Mouse (Mus musculus) kidney, embryonic 15.5 days (tissue): ENCODE measurements around the gene Rad9b. TPM values are rescaled to one million over a fixed set of nuclear protein-coding genes. Genes with fewer than 3 reads are reported as not detected.

Experiments
- ATAC-seq: fragments of 200-750 bp; cut with Nextera tagmentation; replicated peaks from 2 replicates; pipeline ENCODE4 v1.8.0; 2017; ENCODE audit warnings: moderate TSS enrichment; ENCODE audit not compliant: low FRiP score
- H3K27ac ChIP-seq: fragments of 300-500 bp; sonication (generic); 2 replicates; pipeline ENCODE4 v1.5.1; 2015; ENCODE audit warnings: mild to moderate bottlenecking, inconsistent platforms
- H3K27me3 ChIP-seq: fragments of 300-500 bp; sonication (generic); 2 replicates; pipeline ENCODE4 v1.6.1; 2015; ENCODE audit warnings: inconsistent platforms
- H3K36me3 ChIP-seq: fragments of 300-500 bp; sonication (generic); 2 replicates; pipeline ENCODE4 v1.6.1; 2015; ENCODE audit warnings: inconsistent platforms
- H3K4me1 ChIP-seq: fragments of 300-500 bp; sonication (generic); 2 replicates; pipeline ENCODE4 v1.6.1; 2015; ENCODE audit warnings: inconsistent platforms
- H3K4me2 ChIP-seq: fragments of 300-500 bp; sonication (generic); 2 replicates; pipeline ENCODE4 v1.6.1; 2015; ENCODE audit warnings: moderate library complexity, mild to moderate bottlenecking, inconsistent platforms
- H3K4me3 ChIP-seq: fragments of 300-500 bp; sonication (generic); replicated peaks from 2 replicates; pipeline ENCODE4 v1.5.1; 2015; ENCODE audit warnings: mild to moderate bottlenecking, inconsistent platforms
- H3K9ac ChIP-seq: fragments of 300-500 bp; sonication (generic); 2 replicates; pipeline ENCODE4 v1.6.1; 2015; ENCODE audit warnings: mild to moderate bottlenecking, inconsistent platforms
- H3K9me3 ChIP-seq: fragments of 300-500 bp; sonication (generic); replicated peaks from 2 replicates; pipeline ENCODE4 v1.6.1; 2016; ENCODE audit warnings: inconsistent platforms
- WGBS: fragments of 180-500 bp; shearing (Covaris S2); methylation state at CpG from one replicate; pipeline ENCODE4 v1.1.7; 2015; ENCODE audit warnings: mixed read lengths; 5-methylcytosine and 5-hydroxymethylcytosine counted together
- polyA plus RNA-seq: library from polyadenylated mRNA; unstranded; fragments of >200 nt; fragmentation: Nextera tagmentation; extraction: Ambion mirVana; gene quantifications from 2 replicates; pipeline ENCODE4 v1.2.1, GENCODE M21; 2015

Gene Rad9b
- polyA plus RNA-seq, 1 experiment from 2014 or later: 11.9 TPM

DNA sequence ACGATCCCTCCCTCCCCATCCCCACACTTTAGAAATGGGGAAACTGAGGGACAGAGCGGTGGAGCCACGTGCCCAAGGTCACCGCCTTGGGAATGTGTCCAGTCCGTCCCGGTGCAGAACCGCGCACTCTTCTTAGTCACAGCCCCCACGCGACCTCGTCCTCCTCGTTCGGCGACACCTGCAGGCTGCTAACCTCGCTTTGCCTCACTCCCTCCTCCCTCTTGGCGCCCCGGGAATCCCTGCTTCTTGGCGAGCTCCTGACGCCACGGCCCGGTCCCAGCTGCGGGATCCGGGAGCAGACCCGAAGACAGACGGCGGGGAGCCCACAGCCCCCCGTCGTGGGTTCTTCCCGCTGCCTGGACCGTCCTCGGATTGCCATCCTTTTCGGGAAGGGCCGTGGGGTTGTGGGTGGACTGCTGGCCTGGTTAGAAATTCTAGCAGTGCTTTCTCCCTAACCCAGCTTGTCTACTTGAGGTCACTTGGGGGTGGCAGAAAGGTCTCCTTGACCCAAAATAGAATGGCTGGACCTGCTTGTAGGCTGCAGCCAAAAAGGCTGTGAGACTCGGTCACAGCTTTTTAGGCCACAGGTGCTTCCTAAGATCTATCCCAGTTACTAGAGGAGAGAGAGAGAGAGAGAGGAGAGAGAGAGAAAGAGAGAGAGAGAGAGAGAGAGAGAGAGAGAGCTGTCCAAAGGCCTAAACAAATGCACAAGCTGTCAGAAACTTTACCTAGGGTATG is 68.8 kb downstream of the Rad9b start:
- Histone ChIP-seq H3K9ac (peak overlapping the region; percentile 88), H3K9me3 (no peaks in the 10 kb centered on the region; the same call in 1 of the 2 replicates), H3K4me2 (peak overlapping the region; percentile 96), H3K4me1 (peaks cover 36% of the 10 kb centered on the region), H3K27me3 (no peaks in the 10 kb centered on the region), H3K36me3 (peaks cover 22% of the 10 kb centered on the region), H3K27ac (peak overlapping the region; percentile 75; the same call in 1 of the 2 replicates), H3K4me3 (peak overlapping the region; percentile 91)
- WGBS: 1% methylated on average over 34 of the region's 34 CpGs
- peak; percentile 35 for ATAC-seq

DNA sequence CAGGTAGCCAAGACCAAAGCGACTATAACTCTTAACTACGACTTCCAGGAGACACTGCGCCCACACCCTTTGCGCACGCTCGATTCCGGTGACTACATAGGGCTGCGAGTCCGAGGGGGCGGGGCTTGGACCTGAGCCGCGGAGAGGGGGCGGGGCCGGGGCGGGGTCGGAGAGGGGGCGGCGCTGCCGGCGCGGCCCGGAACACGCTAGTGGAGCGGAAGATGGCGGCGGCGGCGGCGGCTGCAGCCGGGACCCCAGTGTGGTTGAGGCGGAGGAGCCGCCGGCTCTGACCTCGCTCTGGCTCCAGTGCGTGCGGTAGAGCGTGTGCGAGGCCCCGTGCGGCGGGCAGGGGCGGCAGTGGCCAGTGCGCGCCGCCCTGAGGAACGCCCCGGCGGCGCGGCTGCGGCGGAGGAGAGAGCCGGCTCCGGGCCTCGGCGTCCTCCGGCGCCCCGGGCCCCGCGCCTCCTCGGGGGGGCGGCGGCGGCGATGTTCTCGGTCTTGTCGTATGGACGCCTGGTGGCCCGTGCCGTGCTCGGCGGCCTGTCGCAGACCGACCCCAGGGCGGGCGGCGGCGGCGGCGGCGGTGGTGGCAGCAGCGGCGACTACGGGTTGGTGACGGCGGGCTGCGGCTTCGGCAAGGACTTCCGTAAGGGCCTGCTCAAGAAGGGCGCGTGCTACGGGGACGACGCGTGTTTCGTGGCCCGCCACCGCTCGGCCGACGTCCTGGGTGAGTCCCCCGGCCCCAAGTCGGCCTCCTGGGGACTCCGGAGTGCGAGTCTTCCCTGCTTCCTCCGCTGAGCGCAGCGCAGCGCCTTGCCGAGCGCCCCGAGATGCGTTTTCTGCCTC is 69.6 kb downstream of the Rad9b start, which contains the start of gene Pptc7:
TSS of gene Pptc7 (plus strand) at position 183 of the 846 bp plus-strand sequence.
- Histone ChIP-seq H3K36me3 (peaks cover 16% of the 10 kb centered on the region), H3K4me2 (peak within 1 kb of the TSS; percentile 96), H3K27me3 (no peaks in the 10 kb centered on the region), H3K4me3 (peak within 1 kb of the TSS; percentile 91), H3K9ac (peak within 1 kb of the TSS; percentile 88), H3K9me3 (no peaks in the 10 kb centered on the region), H3K27ac (peak within 1 kb of the TSS; percentile 75), H3K4me1 (peaks cover 42% of the 10 kb centered on the region)
- peak; percentile 94 for ATAC-seq
- WGBS: under 1% methylated on average over 108 of the region's 114 CpGs

DNA sequence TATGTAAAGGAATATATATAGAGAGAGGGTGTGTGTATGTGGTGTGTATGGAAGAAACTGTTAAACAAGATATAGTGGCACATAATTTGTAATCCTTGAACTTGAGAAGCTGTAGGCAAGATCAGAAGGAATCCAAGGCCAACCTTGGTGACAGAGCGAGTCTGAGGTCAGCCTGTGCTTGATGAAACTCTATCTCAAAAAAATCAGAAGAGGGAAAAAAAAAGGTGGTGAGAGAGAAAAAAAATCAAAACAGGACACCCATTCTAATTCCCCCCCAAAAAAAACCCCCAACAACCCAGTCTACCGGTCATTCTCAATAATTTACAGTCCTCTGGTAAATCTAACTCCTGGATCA is 70.2 kb downstream of the Rad9b start:
- 20% methylated on average over 2 of the region's 2 CpGs for WGBS
- Histone ChIP-seq H3K4me1 (peaks cover 42% of the 10 kb centered on the region), H3K9me3 (no peaks in the 10 kb centered on the region), H3K27me3 (no peaks in the 10 kb centered on the region), H3K4me3 (peak overlapping the region; percentile 91), H3K9ac (no peak overlapping the region), H3K27ac (no peak overlapping the region), H3K36me3 (peaks cover 13% of the 10 kb centered on the region), H3K4me2 (peak overlapping the region; percentile 96)
- ATAC-seq: no peak

DNA sequence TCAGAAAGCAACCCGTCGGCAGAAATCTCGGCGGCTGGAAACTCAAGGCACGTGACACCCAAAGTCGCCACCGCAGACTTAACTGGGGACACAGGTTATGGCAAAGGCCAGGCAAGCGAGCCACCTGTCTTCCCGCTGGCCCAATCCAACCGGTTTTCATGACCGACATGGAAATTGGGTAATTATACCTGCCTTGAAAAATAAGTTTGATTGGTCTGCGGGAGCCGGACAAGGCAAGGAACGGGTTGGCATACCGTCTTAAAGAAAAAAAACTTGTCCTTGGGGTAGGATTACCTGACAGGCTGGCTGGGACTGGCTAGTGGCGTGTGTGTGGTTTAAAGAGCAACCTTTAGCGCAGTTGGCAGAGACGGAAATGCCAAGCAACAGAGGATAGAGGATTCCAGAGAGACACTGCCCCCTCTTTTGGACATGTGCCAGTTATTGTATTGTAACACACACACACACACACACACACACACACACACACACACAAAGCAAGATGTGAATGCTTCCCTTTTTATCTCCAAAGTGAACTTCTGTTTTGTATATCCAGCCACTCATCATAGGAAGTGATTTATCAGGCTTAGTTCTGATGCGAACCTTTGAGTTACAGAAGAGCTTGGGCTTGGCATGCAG is 73.1 kb downstream of the Rad9b start:
- Histone ChIP-seq H3K4me2 (peak overlapping the region; percentile 45), H3K4me1 (peaks cover 36% of the 10 kb centered on the region), H3K36me3 (no peaks in the 10 kb centered on the region), H3K27me3 (no peaks in the 10 kb centered on the region), H3K9ac (no peak overlapping the region), H3K9me3 (no peaks in the 10 kb centered on the region), H3K27ac (peak overlapping the region; percentile 41; the same call in 1 of the 2 replicates), H3K4me3 (0 out of 2 replicates have a peak overlapping the region, but pooled peaks have one; percentile 2)
- 31% methylated on average over 19 of the region's 19 CpGs for WGBS
- no peak for ATAC-seq

DNA sequence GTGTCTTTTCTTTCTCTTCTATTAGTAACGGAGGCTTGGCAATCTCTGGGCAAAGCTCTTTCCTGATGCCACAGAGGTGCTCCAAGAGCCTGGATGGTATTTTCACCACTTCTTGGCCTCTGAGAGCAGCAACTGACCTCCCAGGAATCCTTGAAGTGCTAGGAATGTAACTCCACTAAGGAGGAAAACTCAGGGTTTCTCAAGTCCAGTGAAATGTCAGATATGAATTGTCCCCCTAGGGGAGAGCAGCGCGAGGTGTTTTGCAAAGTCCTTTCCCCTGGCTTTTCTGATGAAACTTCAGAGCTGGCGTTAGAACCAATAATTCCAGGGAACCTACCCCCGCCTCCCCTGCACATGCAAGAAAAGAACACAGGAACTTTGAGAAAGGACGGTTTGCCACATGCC is 73.6 kb downstream of the Rad9b start:
- no peak for ATAC-seq
- 0 out of 2 replicates have a peak overlapping the region, but pooled peaks have one; percentile 2 for H3K4me3 ChIP-seq
- H3K4me2 ChIP-seq: peak overlapping the region; percentile 45
- H3K9me3 ChIP-seq: no peaks in the 10 kb centered on the region
- H3K36me3 ChIP-seq: no peaks in the 10 kb centered on the region
- peaks cover 31% of the 10 kb centered on the region for H3K4me1 ChIP-seq
- peak overlapping the region; percentile 41; the same call in 1 of the 2 replicates for H3K27ac ChIP-seq
- H3K27me3 ChIP-seq: no peaks in the 10 kb centered on the region
- no peak overlapping the region for H3K9ac ChIP-seq
- WGBS: 42% methylated on average over 6 of the region's 6 CpGs

DNA sequence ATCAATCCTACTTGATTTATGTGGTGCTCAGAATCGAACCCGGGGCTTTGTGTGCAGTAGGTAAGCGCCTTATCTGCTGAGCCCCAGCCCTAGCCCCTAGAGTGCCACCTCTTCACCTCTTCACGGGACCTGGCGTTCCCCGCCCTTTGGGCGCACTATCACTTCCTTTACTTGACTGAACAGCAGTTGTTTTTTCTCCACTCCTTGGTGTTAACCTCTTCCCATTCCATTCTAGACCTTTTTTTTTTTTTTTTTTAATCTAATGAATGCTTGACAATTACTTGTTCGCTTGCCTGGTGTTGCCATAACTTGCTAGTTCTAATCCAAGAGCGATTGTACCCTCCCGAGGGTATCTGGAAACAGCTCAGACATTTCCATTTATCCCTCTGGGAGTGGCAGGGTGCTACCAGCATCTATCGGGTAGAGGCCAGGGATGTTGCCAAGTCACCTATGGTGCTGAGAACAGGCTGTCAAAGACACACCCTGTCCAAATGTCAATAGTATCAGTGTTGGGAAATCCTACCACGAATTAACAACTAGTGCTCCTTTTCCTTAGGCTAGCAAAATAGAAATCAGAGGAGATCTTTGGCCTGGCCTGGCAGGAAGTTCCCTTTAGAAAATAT is 74.1 kb downstream of the Rad9b start:
- Histone ChIP-seq H3K4me2 (0 out of 2 replicates have a peak overlapping the region, but pooled peaks have one; percentile 45), H3K9ac (no peak overlapping the region), H3K9me3 (no peaks in the 10 kb centered on the region), H3K27ac (0 out of 2 replicates have a peak overlapping the region, but pooled peaks have one; percentile 41), H3K4me1 (peaks cover 28% of the 10 kb centered on the region), H3K36me3 (no peaks in the 10 kb centered on the region), H3K4me3 (no peak overlapping the region), H3K27me3 (peaks cover 2% of the 10 kb centered on the region; the same call in 1 of the 2 replicates)
- WGBS: 79% methylated on average over 12 of the region's 12 CpGs
- ATAC-seq: no peak

DNA sequence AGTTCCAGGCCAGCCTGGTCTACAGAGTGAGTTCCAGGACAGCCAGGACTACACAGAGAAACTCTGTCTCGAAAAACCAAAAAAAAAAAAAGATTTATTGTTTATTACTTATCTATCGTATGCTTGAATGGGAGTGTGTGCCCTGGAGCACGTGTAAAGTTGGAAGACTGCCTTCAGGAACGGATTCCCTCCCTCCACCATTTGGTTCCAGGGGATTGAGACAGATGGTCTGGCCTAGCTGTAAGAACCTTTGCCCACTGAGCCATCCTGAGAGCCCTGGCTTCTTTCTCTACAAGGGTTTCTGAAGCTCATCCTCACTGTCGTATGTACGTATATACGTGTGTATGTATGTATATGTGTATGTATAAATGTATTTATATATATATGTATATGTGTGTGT is 75.1 kb downstream of the Rad9b start:
- Histone ChIP-seq H3K27me3 (peaks cover 2% of the 10 kb centered on the region; the same call in 1 of the 2 replicates), H3K36me3 (no peaks in the 10 kb centered on the region), H3K4me1 (peaks cover 28% of the 10 kb centered on the region), H3K4me2 (no peak overlapping the region), H3K9ac (no peak overlapping the region), H3K9me3 (no peaks in the 10 kb centered on the region), H3K4me3 (no peak overlapping the region), H3K27ac (no peak overlapping the region)
- no peak for ATAC-seq
- 68% methylated on average over 7 of the region's 7 CpGs for WGBS

DNA sequence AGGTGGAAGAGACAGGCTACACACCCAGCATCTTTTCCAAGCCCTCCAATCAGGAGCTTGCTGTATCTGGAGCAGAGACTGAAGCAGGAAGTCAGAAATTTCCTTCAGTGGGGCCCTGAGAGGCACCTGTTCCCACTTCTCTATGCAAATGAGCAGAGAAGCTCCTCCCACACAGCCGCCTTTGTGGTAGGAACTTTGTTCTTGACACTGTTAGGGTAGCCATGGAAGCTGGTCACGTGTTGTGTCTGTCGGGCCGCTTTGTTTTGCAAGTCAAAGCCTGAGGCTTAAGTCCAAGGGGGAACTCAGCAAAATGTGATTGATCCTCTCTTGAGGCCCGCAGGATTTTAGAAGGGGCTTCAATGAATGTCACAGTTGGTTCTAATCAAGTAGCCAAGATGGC is 79.2 kb downstream of the Rad9b start:
- no peak for ATAC-seq
- no peak overlapping the region for H3K27ac ChIP-seq
- WGBS: 37% methylated on average over 5 of the region's 5 CpGs
- H3K9me3 ChIP-seq: no peaks in the 10 kb centered on the region
- no peak overlapping the region for H3K4me2 ChIP-seq
- H3K9ac ChIP-seq: no peak overlapping the region
- peaks cover 2% of the 10 kb centered on the region; the same call in 1 of the 2 replicates for H3K27me3 ChIP-seq
- H3K4me1 ChIP-seq: peaks cover 6% of the 10 kb centered on the region; the same call in 1 of the 2 replicates
- H3K4me3 ChIP-seq: no peak overlapping the region
- H3K36me3 ChIP-seq: no peaks in the 10 kb centered on the region

Other genes starting within 250 kb of the Rad9b start
- 0.19 TPM in 1 of 2 replicates, not detected in the other for gene Ccdc63, start 213.4 kb downstream of the Rad9b start, polyA plus RNA-seq
- 257 and 264 TPM in 2 replicates for gene Ppp1cc, start 196.0 kb downstream of the Rad9b start, polyA plus RNA-seq
- 12.2 and 14.3 TPM in 2 replicates for gene Hvcn1, start 147.4 kb downstream of the Rad9b start, polyA plus RNA-seq
- 6.4 and 6.7 TPM in 2 replicates for gene Tctn1, start 89.8 kb downstream of the Rad9b start, polyA plus RNA-seq
- gene Pptc7, start 69.9 kb downstream of the Rad9b start, polyA plus RNA-seq: 8.2 and 9.1 TPM in 2 replicates
- gene Vps29, start 136 bp upstream of the Rad9b start, polyA plus RNA-seq: 218 and 230 TPM in 2 replicates
- 69.7 and 74.6 TPM in 2 replicates for gene Gpn3, start 17.6 kb upstream of the Rad9b start, polyA plus RNA-seq
- 57.6 and 63.6 TPM in 2 replicates for gene Fam216a, start 18.1 kb upstream of the Rad9b start, polyA plus RNA-seq
- 131 and 169 TPM in 2 replicates for gene Arpc3, start 37.6 kb upstream of the Rad9b start, polyA plus RNA-seq
- gene Anapc7, start 67.5 kb upstream of the Rad9b start, polyA plus RNA-seq: 44.4 and 46.9 TPM in 2 replicates
- gene Atp2a2, start 148.0 kb upstream of the Rad9b start, polyA plus RNA-seq: 37.3 and 37.8 TPM in 2 replicates